Mouse (Mus musculus) midbrain, postnatal 0 days (tissue): ENCODE measurements around the gene Epha10. TPM values are rescaled to one million over a fixed set of nuclear protein-coding genes. Genes with fewer than 3 reads are reported as not detected.

ENCODE experiments used
- ATAC-seq: fragments of 200-750 bp; cut with Nextera tagmentation; 2 replicates; pipeline ENCODE4 v1.8.0; 2017; ENCODE audit warnings: moderate number of reproducible peaks, mild to moderate bottlenecking, moderate TSS enrichment, moderate library complexity; ENCODE audit not compliant: low FRiP score
- DNase-seq: peaks from one replicate; pipeline ENCODE4 v3.0.0-alpha.2; 2015; ENCODE audit warnings: low spot score
- H3K27ac ChIP-seq: fragments of 300-500 bp; sonication (generic); 2 replicates; pipeline ENCODE4 v1.5.1; 2014; ENCODE audit warnings: low read depth, mild to moderate bottlenecking, low read length, mixed read lengths
- H3K27me3 ChIP-seq: fragments of 300-500 bp; sonication (generic); 2 replicates; pipeline ENCODE4 v1.6.1; 2014; ENCODE audit warnings: low read length, control low read depth, mixed read lengths; ENCODE audit not compliant: insufficient read depth
- H3K36me3 ChIP-seq: fragments of 300-500 bp; sonication (generic); 2 replicates; pipeline ENCODE4 v1.6.1; 2014; ENCODE audit warnings: low read length, control low read depth, mixed read lengths; ENCODE audit not compliant: insufficient read depth
- H3K4me1 ChIP-seq: fragments of 300-500 bp; sonication (generic); 2 replicates; pipeline ENCODE4 v1.6.1; 2014; ENCODE audit warnings: mild to moderate bottlenecking, control low read depth, antibody characterized with exemption, low read length, mixed read lengths; ENCODE audit not compliant: insufficient read depth
- H3K4me2 ChIP-seq: fragments of 300-500 bp; sonication (generic); 2 replicates; pipeline ENCODE4 v1.6.1; 2014; ENCODE audit warnings: low read depth, mild to moderate bottlenecking, low read length, mixed read lengths; ENCODE audit not compliant: poor library complexity, severe bottlenecking
- H3K4me3 ChIP-seq: fragments of 300-500 bp; sonication (generic); 2 replicates; pipeline ENCODE4 v1.5.1; 2014; ENCODE audit warnings: low read depth, mild to moderate bottlenecking, low read length, moderate library complexity
- H3K9ac ChIP-seq: fragments of 300-500 bp; sonication (generic); replicated peaks from 2 replicates; pipeline ENCODE4 v1.6.1; 2014; ENCODE audit warnings: mild to moderate bottlenecking, low read length, moderate library complexity, mixed read lengths; ENCODE audit not compliant: poor library complexity, severe bottlenecking
- H3K9me3 ChIP-seq: fragments of 300-500 bp; sonication (generic); 2 replicates; pipeline ENCODE4 v1.6.1; 2016; ENCODE audit warnings: low read length, control low read depth
- CTCF ChIP-seq: IDR thresholded peaks from 2 replicates; pipeline ENCODE4 v1.5.1; 2016; ENCODE audit warnings: antibody characterized with exemption, mild to moderate bottlenecking
- WGBS: fragments of 180-500 bp; shearing (Covaris S2); extraction: QIAGEN DNeasy Blood & Tissue Kit; methylation state at CpG from one replicate; pipeline ENCODE4 v1.1.7; 2014; 5-methylcytosine and 5-hydroxymethylcytosine counted together
- polyA plus RNA-seq: library from polyadenylated mRNA; unstranded; fragments of >200 nt; fragmentation: Nextera tagmentation; extraction: Ambion mirVana; gene quantifications from 2 replicates; pipeline ENCODE4 v1.2.1, GENCODE M21; 2015
- total RNA-seq: library from RNA; depleted of rRNA; stranded (reverse); fragments of >200 nt; gene quantifications from 2 replicates; pipeline ENCODE4 v1.2.3, GENCODE M21; 2014

Gene Epha10
- total and polyA plus RNA-seq, 2 experiments from 2014 or later: 15.3 to 43.4 TPM

DNA sequence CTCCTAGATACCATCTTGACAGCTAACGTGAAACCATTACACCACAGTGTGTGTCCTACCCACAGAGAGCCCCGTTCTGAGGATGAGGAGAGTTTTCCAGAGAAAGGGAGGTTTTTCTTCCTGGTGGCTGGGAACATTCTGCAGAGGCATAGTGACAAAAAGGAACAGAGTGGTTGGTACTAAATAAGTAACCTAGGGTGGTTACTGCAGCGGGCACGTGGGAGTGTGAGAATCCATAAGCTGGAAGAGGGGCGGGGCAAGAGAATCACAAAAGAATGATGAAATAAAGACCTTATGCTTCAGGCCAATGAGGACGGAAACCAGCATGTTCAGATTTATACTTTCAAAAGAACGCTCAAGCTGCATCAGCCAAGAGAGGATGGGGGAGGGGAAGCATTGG, 8.0 kb downstream of the Epha10 start:
- Histone ChIP-seq H3K4me1 (no peaks in the 10 kb centered on the region; the same call in 1 of the 2 replicates), H3K27ac (no peak overlapping the region), H3K27me3 (no peaks in the 10 kb centered on the region), H3K9ac (no peak overlapping the region), H3K4me3 (no peak overlapping the region), H3K4me2 (no peak overlapping the region), H3K36me3 (0 out of 2 replicates have a peak, but pooled peaks cover 4% of the 10 kb centered on the region), H3K9me3 (no peaks in the 10 kb centered on the region)
- ATAC-seq (no peak), DNase-seq (no peak)
- 63% methylated on average over 7 of the region's 7 CpGs for WGBS
- no peak for TF ChIP-seq CTCF

GRCm38 (mm10) chr4:124889935-124890334, 9.2 kb downstream of the Epha10 start:
- no peak overlapping the region for H3K27ac ChIP-seq
- 0 out of 2 replicates have a peak, but pooled peaks cover 3% of the 10 kb centered on the region for H3K4me1 ChIP-seq
- no peak for DNase-seq
- H3K9me3 ChIP-seq: no peaks in the 10 kb centered on the region
- WGBS: 88% methylated on average over 2 of the region's 2 CpGs
- H3K4me3 ChIP-seq: no peak overlapping the region
- H3K27me3 ChIP-seq: no peaks in the 10 kb centered on the region
- no peak overlapping the region for H3K9ac ChIP-seq
- TF ChIP-seq CTCF: no peak
- H3K36me3 ChIP-seq: 0 out of 2 replicates have a peak, but pooled peaks cover 4% of the 10 kb centered on the region
- H3K4me2 ChIP-seq: no peak overlapping the region
- ATAC-seq: no peak

DNA sequence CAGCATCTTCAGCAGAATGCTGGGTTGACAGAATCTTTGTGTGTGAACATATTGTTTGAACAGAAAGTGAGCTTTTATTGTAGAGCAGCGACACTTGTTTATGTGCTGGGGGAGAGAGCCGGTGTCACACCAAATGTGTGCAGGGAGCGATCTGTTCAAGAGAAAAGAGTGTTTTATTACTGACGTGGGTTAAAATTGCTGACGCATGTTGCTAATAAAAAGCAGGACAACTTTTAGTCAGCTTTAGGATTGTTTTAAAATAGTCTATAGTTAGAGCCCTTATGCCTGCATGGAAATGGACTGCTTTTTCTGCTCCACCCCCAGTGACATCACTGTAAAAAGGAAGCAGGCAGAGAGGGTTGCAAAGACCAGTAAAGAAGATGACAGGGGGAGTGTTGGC, 10.1 kb downstream of the Epha10 start:
- DNase-seq (no peak), ATAC-seq (no peak)
- Histone ChIP-seq H3K27ac (no peak overlapping the region), H3K4me1 (0 out of 2 replicates have a peak, but pooled peaks cover 3% of the 10 kb centered on the region), H3K4me2 (no peak overlapping the region), H3K4me3 (no peak overlapping the region), H3K36me3 (0 out of 2 replicates have a peak, but pooled peaks cover 1% of the 10 kb centered on the region), H3K9ac (no peak overlapping the region), H3K27me3 (no peaks in the 10 kb centered on the region; the same call in 1 of the 2 replicates), H3K9me3 (no peaks in the 10 kb centered on the region)
- TF ChIP-seq CTCF: no peak
- WGBS: 80% methylated on average over 5 of the region's 5 CpGs

GRCm38 (mm10) chr4:124893769-124894168, 13.1 kb downstream of the Epha10 start:
- peak overlapping the region; percentile 66 for H3K9ac ChIP-seq
- H3K27me3 ChIP-seq: no peaks in the 10 kb centered on the region; the same call in 1 of the 2 replicates
- peak overlapping the region; percentile 49 for H3K4me3 ChIP-seq
- peak overlapping the region; percentile 72 for H3K4me2 ChIP-seq
- TF ChIP-seq CTCF: no peak
- H3K36me3 ChIP-seq: no peaks in the 10 kb centered on the region
- no peaks in the 10 kb centered on the region for H3K9me3 ChIP-seq
- DNase-seq: no peak
- ATAC-seq: no peak
- WGBS: 22% methylated on average over 6 of the region's 6 CpGs
- H3K4me1 ChIP-seq: 0 out of 2 replicates have a peak, but pooled peaks cover 3% of the 10 kb centered on the region
- peak overlapping the region; percentile 38; the same call in 1 of the 2 replicates for H3K27ac ChIP-seq

DNA sequence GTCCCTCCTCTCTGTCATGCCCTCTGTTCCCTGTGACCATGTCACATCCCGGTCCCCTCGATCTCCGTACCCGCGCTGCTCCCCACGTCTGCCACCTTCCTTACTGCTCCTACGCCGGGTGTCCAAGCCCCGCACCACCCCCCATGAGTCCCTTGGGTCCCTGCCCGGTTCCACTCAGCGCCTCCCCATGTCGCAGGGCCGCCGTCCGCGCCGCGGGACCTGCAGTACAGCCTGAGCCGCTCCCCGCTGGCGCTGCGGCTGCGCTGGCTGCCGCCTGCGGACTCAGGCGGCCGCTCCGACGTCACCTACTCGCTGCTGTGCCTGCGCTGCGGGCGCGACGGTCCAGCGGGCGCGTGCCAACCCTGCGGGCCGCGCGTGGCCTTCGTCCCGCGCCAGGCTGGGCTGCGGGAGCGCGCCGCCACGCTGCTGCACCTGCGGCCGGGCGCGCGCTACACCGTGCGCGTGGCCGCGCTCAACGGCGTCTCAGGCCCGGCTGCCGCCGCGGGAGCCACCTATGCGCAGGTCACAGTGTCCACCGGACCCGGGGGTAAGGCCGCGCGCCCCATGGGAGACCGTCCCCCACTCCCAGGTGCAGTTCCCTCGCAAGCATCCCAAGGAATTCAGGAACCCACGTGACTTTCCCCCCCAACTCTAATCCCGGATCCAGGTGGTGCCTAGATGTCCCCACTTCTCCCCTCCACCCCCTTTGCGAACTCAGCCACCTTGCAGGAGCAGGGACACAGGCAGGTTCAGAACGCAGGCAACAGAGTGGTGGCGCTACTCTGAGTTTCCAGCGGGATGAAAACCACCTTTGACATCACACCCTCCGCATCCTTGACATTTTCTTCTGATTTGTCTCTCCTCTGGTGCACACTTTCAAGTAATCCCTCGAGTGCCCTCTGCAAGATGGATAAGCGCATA, 14.1 kb downstream of the Epha10 start:
- ATAC-seq (peak; percentile 76), DNase-seq (peak; percentile 78)
- no peaks in the 10 kb centered on the region; the same call in 1 of the 2 replicates for H3K27me3 ChIP-seq
- H3K4me2 ChIP-seq: peak overlapping the region; percentile 72
- H3K36me3 ChIP-seq: no peaks in the 10 kb centered on the region
- H3K27ac ChIP-seq: peak overlapping the region; percentile 38; the same call in 1 of the 2 replicates
- peak; percentile 53 for TF ChIP-seq CTCF
- peak overlapping the region; percentile 49 for H3K4me3 ChIP-seq
- H3K9ac ChIP-seq: peak overlapping the region; percentile 66
- no peaks in the 10 kb centered on the region for H3K9me3 ChIP-seq
- WGBS: 2% methylated on average over 70 of the region's 83 CpGs
- 0 out of 2 replicates have a peak, but pooled peaks cover 3% of the 10 kb centered on the region for H3K4me1 ChIP-seq

DNA sequence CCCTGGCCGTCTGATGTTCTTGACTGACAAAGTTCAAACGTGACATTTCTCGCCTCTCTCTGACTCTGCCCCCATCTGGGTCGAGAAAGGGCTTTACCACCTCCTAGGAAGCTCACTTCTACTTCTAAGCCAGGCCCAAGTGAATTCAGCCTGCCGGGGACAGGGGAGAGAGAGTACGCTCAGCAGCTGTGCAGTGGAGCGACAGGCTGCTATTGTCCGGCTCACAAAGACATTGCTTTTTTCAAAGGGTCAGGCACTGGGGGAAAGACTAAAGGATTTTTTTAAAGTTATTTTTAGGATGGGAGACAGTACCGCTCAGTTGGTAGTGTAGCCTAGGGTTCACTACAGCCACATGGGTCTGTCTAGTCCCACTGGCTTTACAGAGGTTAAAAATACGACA, 17.7 kb downstream of the Epha10 start:
- Histone ChIP-seq H3K36me3 (no peaks in the 10 kb centered on the region), H3K27me3 (no peaks in the 10 kb centered on the region; the same call in 1 of the 2 replicates), H3K27ac (no peak overlapping the region), H3K4me3 (no peak overlapping the region), H3K9ac (no peak overlapping the region), H3K4me2 (no peak overlapping the region), H3K4me1 (0 out of 2 replicates have a peak, but pooled peaks cover 3% of the 10 kb centered on the region), H3K9me3 (no peaks in the 10 kb centered on the region)
- DNase-seq: no peak
- ATAC-seq: no peak
- no peak for TF ChIP-seq CTCF
- 35% methylated on average over 10 of the region's 10 CpGs for WGBS
